Mouse (Mus musculus) erythroblast, adult 5-6 weeks (primary cell): Measurements from ENCODE around the gene Il18rap. TPM values are rescaled to one million over a fixed set of nuclear protein-coding genes. Genes with fewer than 3 reads are reported as not detected.
"Not testable (repeated sequence)": the region's sequence is repeated elsewhere in the genome, so short reads cannot be mapped to it uniquely, and the experiment has no call there.

ENCODE experiments used
- ATAC-seq: replicated peaks from 2 replicates; pipeline ENCODE4 v1.8.0; 2016; ENCODE audit warnings: moderate number of reproducible peaks, mild to moderate bottlenecking, moderate TSS enrichment, inconsistent platforms; ENCODE audit not compliant: poor library complexity, low FRiP score, severe bottlenecking
- total RNA-seq, 2 experiments: library from RNA; stranded (forward) in 1 of 2; stranded (reverse) in 1 of 2; fragments of 150-400 nt in 1 of 2; fragments of 200-764, 138-1000 nt in 1 of 2; gene quantifications; 2 replicates each; pipeline versions ENCODE4 v1.2.3 to v1.2.4; 2015 to 2017; ENCODE audit warnings: low replicate concordance in 2 of 2

Gene Il18rap
- total RNA-seq, 2 experiments from 2014 or later, result 7.7 to 8.1 TPM

GRCm38 (mm10) chr1:40529287-40529686 lies 14.1 kb downstream of the Il18rap start:
- no peak for ATAC-seq

DNA sequence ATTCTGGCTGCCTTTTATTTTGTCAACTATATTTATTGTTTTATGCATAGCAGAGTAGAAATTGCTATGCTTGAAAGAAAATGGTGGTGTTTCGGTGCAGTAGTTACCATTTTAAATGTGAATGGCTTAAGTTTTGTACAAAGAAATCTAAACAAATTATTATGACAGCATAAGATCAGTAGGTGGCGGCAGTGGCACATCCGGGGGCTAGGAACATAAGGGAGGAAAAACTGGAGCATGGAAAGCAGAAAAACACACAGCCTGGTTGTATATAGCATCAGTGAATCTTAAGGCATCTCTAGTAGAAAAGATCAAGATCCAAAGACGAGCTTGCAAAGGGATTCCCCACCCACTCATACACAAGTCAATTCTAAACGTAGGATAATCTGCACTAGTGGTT lies 22.4 kb downstream of the Il18rap start:
- no peak for ATAC-seq

DNA sequence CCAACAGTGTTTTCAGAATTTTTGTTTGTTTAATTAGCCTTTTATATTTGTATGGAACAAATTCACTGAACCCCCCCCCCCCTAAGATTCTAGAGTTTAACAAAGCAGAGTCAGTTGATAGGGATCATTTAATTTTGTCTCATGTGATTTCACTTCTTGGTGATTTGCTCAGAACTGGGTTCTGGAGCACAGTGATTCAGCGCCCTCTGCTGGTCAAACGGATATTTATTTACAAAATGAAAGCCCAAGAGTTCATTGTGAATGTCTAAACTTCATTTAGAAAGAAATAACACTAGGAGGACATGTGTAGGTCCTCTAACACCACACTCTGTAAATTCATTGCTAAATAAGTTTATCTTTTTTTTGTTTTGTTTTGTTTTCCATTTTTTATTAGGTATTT lies 29.5 kb downstream of the Il18rap start:
- no peak for ATAC-seq

- no peak for ATAC-seq
Measured at GRCm38 (mm10) chr1:40546645-40547044, 31.5 kb downstream of the Il18rap start.

DNA sequence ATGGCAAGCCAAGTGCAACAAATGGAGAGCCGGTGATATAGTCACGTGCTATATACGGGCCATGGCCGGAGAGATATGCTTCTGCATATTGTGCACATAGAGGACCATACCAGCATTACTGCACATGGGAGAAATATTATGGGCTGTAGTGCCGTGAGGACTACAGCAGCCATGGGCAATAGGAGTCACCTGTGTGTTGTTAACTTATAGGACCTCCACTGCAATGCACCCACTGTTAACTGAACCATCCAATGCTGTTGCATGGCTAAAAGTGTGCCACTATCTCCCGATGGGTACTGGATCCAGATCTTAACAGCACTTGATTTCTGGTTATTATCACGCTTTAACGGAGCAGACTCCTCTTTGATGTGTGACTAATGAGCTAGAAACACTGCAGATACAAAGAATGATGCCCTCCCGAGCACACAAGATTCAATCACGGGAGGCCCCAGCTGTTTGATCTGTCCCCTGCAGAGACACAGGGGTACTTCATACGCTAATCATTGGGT lies 32.0 kb downstream of the Il18rap start:
- ATAC-seq, result no peak

DNA sequence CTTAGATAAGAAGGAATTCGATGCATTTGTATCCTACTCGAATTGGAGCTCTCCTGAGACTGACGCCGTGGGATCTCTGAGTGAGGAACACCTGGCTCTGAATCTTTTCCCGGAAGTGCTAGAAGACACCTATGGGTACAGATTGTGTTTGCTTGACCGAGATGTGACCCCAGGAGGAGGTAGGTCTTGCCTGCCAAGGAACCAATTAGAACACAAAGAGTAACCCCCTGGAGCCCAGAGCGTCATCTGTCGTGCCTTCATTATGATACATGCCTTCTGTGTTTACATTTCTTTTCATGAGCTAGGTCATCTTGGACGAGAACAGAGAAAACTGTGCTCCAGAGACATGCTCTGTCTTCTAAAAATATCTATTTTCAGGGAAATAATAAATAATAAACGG lies 32.6 kb downstream of the Il18rap start:
- no peak for ATAC-seq

DNA sequence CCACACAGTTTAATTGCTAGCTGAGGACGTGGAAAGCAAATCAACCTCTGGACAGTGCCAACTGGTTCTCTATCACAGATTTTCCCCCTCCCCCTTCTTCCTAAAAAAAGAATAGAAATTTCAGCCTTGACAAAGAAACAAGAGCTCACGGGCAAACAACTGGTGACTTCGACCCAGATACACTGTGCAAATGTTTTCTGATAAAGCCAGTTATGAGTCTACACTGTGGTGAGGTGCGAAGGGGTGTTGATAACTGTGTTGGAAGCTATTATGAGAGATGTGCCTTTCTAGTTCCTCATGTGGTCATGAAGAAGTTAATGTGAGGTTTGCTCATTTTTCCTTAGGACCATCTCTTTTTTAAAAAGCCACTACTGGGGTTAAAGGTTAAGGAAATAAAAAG lies 54.2 kb downstream of the Il18rap start:
- no peak for ATAC-seq

DNA sequence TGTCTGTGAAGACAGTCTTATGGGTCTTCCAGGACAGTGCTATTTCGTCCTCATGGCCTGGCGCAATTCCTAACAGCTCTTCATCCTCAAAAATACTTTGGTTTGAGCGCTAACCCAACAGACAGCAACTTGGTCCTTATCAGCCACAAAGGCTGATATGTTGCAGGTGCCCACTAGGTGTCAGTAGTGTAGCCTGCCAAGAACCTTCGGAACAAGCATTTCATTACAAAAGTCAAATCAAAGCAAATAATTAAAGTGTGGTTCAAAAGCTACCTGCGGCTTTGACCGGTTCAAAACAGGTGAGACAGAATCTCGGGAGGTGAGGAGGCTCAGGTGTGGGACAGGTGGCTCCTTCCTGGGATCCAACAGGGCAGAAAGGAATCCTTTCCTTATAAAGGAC lies 64.6 kb downstream of the Il18rap start, which contains the start of gene Slc9a4:
Gene Slc9a4, plus strand, starts transcription at position 298 of the 400 bp plus-strand sequence.
- ATAC-seq, result no peak

- ATAC-seq, result no peak
Measured at GRCm38 (mm10) chr1:40580269-40580668, 65.1 kb downstream of the Il18rap start.

- ATAC-seq, result no peak
Measured at GRCm38 (mm10) chr1:40586776-40587175, 71.6 kb downstream of the Il18rap start.

DNA sequence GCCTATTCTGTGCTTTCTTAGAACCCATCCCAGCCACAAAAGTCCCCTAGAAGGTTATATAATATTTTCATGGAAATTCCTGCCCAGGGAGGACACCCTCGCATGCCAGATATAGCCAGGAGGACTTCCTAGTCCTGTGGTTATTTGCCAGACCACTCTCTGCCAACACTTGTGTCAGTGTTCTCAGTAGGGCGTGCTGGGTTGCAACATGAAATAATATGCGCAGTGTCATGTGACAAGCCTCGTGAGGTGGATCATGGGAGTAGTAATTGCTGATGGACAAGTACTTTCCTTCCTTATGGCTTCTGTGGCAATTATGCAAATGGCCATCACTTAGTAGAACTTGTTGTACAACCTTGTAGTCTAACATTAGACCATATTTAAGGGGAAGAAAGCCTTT lies 75.8 kb downstream of the Il18rap start:
- ATAC-seq, result no peak

- no peak for ATAC-seq
Measured at GRCm38 (mm10) chr1:40597822-40598221, 82.7 kb downstream of the Il18rap start.

DNA sequence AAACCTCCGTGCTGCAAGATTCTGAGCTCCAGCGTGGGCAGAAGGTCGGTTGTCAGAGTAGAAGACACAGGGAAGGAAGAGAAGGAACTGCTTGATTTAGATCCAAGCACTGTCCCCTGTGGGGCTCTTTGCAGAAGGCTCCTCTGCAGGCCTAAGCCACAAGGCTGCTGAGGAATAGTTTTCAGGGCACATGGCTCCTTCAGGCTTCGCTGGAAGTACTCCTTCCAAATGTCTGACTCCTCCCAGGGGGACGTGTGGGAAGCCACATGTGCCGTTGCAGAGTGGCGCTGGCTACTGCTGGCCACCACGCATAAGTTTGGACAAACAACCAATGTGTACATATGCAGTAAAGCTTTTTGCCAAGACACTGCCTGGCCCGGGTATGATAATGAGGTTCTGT lies 84.5 kb downstream of the Il18rap start:
- not testable (repeated sequence) for ATAC-seq

DNA sequence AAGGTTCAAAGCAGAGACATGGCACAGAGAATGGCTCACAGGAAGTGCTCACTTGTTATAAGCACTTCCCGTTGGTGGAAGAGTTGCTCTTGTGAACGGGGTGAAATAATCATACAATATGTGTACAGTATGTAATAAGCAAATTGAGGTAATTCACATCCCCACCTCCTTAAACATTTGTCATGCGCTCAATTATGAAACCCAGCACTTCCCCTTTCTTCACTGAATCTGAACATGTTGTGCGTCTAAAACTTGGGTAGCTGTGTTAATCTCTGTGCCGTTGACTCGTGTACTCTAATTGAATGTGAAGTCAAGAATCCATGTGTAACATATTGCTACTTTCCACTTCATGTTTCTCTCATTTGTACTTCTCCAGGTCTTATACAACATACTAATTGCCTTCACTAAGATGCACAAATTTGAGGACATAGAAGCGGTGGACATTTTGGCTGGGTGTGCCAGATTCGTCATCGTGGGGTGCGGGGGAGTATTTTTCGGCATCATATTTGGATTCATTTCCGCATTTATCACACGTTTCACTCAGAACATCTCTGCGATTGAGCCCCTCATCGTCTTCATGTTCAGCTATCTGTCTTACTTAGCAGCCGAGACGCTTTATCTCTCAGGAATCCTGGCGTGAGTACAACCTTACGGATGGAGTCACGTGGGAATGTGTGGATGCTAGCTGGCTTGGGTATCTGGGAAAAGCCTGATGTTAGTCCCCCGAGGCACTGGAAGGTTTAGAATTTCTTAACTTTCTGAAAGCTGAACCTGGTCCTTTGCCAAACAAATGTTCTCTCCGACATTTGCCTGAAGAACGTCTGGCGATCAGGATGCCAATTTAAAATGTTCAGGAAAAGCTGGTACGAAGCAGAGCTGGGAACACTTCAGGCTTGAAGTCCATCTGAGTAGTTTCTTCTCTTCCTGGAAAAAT lies 85.5 kb downstream of the Il18rap start:
- no peak for ATAC-seq

Other genes starting within 250 kb of the Il18rap start
- 0.19 and 3.6 TPM in 2 replicates for gene Il1rl2, start 190.8 kb upstream of the Il18rap start, total RNA-seq (2015; ENCODE audit: low replicate concordance)
- gene Il1rl2, start 190.8 kb upstream of the Il18rap start, total RNA-seq (2017; ENCODE audit: low replicate concordance), result 4.2 and 5.2 TPM in 2 replicates
- 9.6 and 12.1 TPM in 2 replicates for gene Il1rl1, start 85.8 kb upstream of the Il18rap start, total RNA-seq (2015; ENCODE audit: low replicate concordance)
- 15.3 and 16.7 TPM in 2 replicates for gene Il1rl1, start 85.8 kb upstream of the Il18rap start, total RNA-seq (2017; ENCODE audit: low replicate concordance)
- gene Il18r1, start 49.8 kb upstream of the Il18rap start, total RNA-seq (2015; ENCODE audit: low replicate concordance), result 0.58 and 1.5 TPM in 2 replicates
- gene Il18r1, start 49.8 kb upstream of the Il18rap start, total RNA-seq (2017; ENCODE audit: low replicate concordance), result 1.5 and 3.4 TPM in 2 replicates
- not detected in 2 replicates for gene Slc9a4, start 64.7 kb downstream of the Il18rap start, total RNA-seq (2015; ENCODE audit: low replicate concordance)
- gene Slc9a4, start 64.7 kb downstream of the Il18rap start, total RNA-seq (2017; ENCODE audit: low replicate concordance), result not detected in 2 replicates
- gene Slc9a2, start 165.2 kb downstream of the Il18rap start, total RNA-seq (2015; ENCODE audit: low replicate concordance), result not detected in 2 replicates
- gene Slc9a2, start 165.2 kb downstream of the Il18rap start, total RNA-seq (2017; ENCODE audit: low replicate concordance), result not detected in 2 replicates